Mouse (Mus musculus) testis, adult 2 months (tissue): ENCODE data around the gene Ldha. TPM values are rescaled to one million over a fixed set of nuclear protein-coding genes. Genes with fewer than 3 reads are reported as not detected.

ENCODE experiments used
- H3K27ac ChIP-seq: fragments of 200-500 bp; 2 replicates; pipeline ENCODE4 v1.5.1; 2012; ENCODE audit warnings: low read depth, low read length; ENCODE audit not compliant: control insufficient read depth, insufficient read depth
- H3K27me3 ChIP-seq: fragments of 200-500 bp; 2 replicates; pipeline ENCODE4 v1.6.1; 2012; ENCODE audit warnings: mild to moderate bottlenecking, low read length, moderate library complexity; ENCODE audit not compliant: control insufficient read depth, insufficient read depth
- H3K36me3 ChIP-seq: fragments of 200-500 bp; 2 replicates; pipeline ENCODE4 v1.6.1; 2012; ENCODE audit warnings: mild to moderate bottlenecking, low read length; ENCODE audit not compliant: control insufficient read depth, insufficient read depth
- H3K4me1 ChIP-seq: fragments of 200-500 bp; 2 replicates; pipeline ENCODE4 v1.6.1; 2012; ENCODE audit warnings: low read length; ENCODE audit not compliant: control insufficient read depth, insufficient read depth
- H3K4me3 ChIP-seq: fragments of 200-500 bp; 2 replicates; pipeline ENCODE4 v1.5.1; 2012; ENCODE audit warnings: low read depth, mild to moderate bottlenecking, low read length, moderate library complexity, mixed read lengths; ENCODE audit not compliant: control insufficient read depth
- CTCF ChIP-seq: fragments of 200-500 bp; IDR thresholded peaks from 2 replicates; pipeline ENCODE4 v1.5.1; 2012; ENCODE audit warnings: low read depth, mild to moderate bottlenecking, inconsistent platforms, low read length, moderate library complexity; ENCODE audit not compliant: control insufficient read depth, insufficient read depth, insufficient replicate concordance
- POLR2A ChIP-seq: fragments of 200-500 bp; IDR thresholded peaks from 2 replicates; pipeline ENCODE4 v1.6.1; 2012; ENCODE audit warnings: low read depth, mild to moderate bottlenecking, inconsistent platforms, low read length, moderate library complexity; ENCODE audit not compliant: control insufficient read depth
- polyA plus RNA-seq: library from polyadenylated mRNA; depleted of rRNA; stranded (reverse); fragments of >200 nt; gene quantifications from 2 replicates; pipeline ENCODE4 v1.2.3, GENCODE M21; 2012

The Ldha gene
- polyA plus RNA-seq, 1 experiment: 1,018 TPM

GRCm38 (mm10) chr7:46839446-46839845 lies 1.8 kb upstream of the Ldha start:
- Histone ChIP-seq H3K36me3 (no peaks in the 10 kb centered on the region), H3K4me1 (peaks cover 10% of the 10 kb centered on the region), H3K4me3 (no peak overlapping the region), H3K27ac (no peak overlapping the region), H3K27me3 (no peaks in the 10 kb centered on the region)
- TF ChIP-seq CTCF (no peak), POLR2A (no peak)

GRCm38 (mm10) chr7:46839861-46840260 lies 1.4 kb upstream of the Ldha start:
- no peaks in the 10 kb centered on the region for H3K36me3 ChIP-seq
- TF ChIP-seq CTCF: no peak
- H3K4me3 ChIP-seq: no peak overlapping the region
- peaks cover 10% of the 10 kb centered on the region for H3K4me1 ChIP-seq
- H3K27me3 ChIP-seq: no peaks in the 10 kb centered on the region
- no peak overlapping the region for H3K27ac ChIP-seq

DNA sequence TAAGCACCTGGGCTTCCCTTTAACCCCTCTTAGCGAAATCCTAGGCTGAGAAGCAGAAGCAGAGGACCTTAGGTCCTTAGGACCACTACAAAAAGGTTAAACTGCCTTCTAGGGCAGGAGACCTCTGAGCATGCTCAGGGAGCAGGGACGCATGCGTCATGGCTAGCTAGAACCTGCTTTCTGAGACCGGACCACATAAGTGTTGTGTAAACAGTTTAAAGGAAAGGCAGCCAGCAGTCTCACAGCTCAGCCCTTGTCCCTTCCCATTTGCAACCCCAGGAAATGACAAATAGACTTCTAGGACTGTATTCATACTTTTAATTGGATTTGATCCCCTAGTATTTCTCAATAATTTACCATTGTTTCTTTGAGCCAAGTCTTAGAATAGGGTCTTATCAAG lies 949 bp upstream of the Ldha start:
- Histone ChIP-seq H3K27me3 (no peaks in the 10 kb centered on the region), H3K36me3 (no peaks in the 10 kb centered on the region), H3K4me1 (peaks cover 15% of the 10 kb centered on the region), H3K27ac (no peak overlapping the region), H3K4me3 (no peak overlapping the region)
- TF ChIP-seq POLR2A (no peak), CTCF (no peak)

- no peaks in the 10 kb centered on the region for H3K36me3 ChIP-seq
- no peaks in the 10 kb centered on the region for H3K27me3 ChIP-seq
- H3K4me1 ChIP-seq: peaks cover 34% of the 10 kb centered on the region
- H3K4me3 ChIP-seq: no peak overlapping the region
- TF ChIP-seq POLR2A (no peak), CTCF (no peak)
- H3K27ac ChIP-seq: no peak overlapping the region
These were observed 1.0 kb downstream of the Ldha start for GRCm38 (mm10) chr7:46842278-46842677.

- Histone ChIP-seq H3K4me1 (peaks cover 32% of the 10 kb centered on the region), H3K4me3 (no peak overlapping the region), H3K27me3 (no peaks in the 10 kb centered on the region), H3K27ac (no peak overlapping the region), H3K36me3 (no peaks in the 10 kb centered on the region)
- TF ChIP-seq CTCF (no peak), POLR2A (no peak)
These were observed 2.3 kb downstream of the Ldha start for GRCm38 (mm10) chr7:46843576-46843975.

GRCm38 (mm10) chr7:46845211-46845977 lies 4.1 kb downstream of the Ldha start:
- Histone ChIP-seq H3K4me3 (peak overlapping the region; percentile 91), H3K36me3 (peaks cover 1% of the 10 kb centered on the region; the same call in 1 of the 2 replicates), H3K27ac (peak overlapping the region; percentile 29), H3K27me3 (no peaks in the 10 kb centered on the region), H3K4me1 (peaks cover 24% of the 10 kb centered on the region)
- TF ChIP-seq CTCF (no peak), POLR2A (peak; percentile 80)

DNA sequence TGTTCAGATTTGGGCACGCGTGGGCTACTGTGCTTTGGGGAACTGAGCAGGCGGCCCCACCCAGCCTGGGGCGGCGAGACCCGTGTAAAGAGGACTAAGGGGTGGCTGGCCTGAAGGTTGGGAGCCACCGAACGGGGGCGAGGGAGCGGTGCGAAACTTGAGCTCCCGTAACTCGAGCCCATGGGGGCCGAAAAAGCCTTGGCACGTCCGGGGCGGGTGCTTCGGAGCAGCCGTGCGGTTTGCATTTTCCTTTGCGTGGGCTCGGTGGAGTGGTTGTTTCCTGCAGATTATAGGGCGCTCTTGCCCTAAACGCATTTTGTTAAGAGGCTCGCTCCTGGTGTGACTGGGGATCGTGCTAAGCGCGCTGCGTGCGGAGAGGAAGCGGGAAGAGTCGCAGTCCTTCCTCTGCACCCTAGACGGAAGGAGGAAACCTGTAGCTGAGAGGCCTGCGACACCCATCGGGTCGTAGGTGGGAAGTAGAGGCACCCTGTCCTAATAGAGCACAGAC lies 4.8 kb downstream of the Ldha start:
- H3K4me3 ChIP-seq: peak overlapping the region; percentile 91
- TF ChIP-seq CTCF (no peak), POLR2A (no peak)
- H3K4me1 ChIP-seq: peaks cover 24% of the 10 kb centered on the region

More for the DNA sequence above, 4.8 kb downstream of the Ldha start:
- Histone ChIP-seq H3K36me3 (peaks cover 1% of the 10 kb centered on the region; the same call in 1 of the 2 replicates), H3K27me3 (no peaks in the 10 kb centered on the region), H3K27ac (peak overlapping the region; percentile 29)
